Mouse (Mus musculus): ENCODE measurements around the gene Pdzd2.

- TF ChIP-seq CTCF (IDR thresholded peaks at IDR 0.05): no peak
- TF ChIP-seq EP300 (IDR thresholded peaks at IDR 0.05): no peak
These were observed 117.0 kb downstream of the Pdzd2 start for GRCm38 (mm10) chr15:12622701-12623100.
